Mouse (Mus musculus): ENCODE measurements around the gene Gm11985.

GRCm38 (mm10) chr11:7198006-7198405 lies 9.6 kb upstream of the Gm11985 start:
- TF ChIP-seq CTCF (IDR thresholded peaks at IDR 0.05; ENCODE audit: low read depth) (no peak), EP300 (IDR thresholded peaks at IDR 0.05; ENCODE audit: low read depth) (no peak)
